Mouse (Mus musculus) G1E (cell line): Measurements from ENCODE around the gene Dock3. TPM values are rescaled to one million over a fixed set of nuclear protein-coding genes. Genes with fewer than 3 reads are reported as not detected.

Source experiments
- ATAC-seq: 2 replicates; pipeline ENCODE4 v1.8.0; 2016; ENCODE audit warnings: mild to moderate bottlenecking; ENCODE audit not compliant: insufficient number of reproducible peaks, poor library complexity, low FRiP score, severe bottlenecking; ENCODE audit errors: extremely low read depth
- DNase-seq: peaks from one replicate; pipeline ENCODE4 v3.0.0; 2012; ENCODE audit warnings: low spot score
- H3K27me3 ChIP-seq: 2 replicates; pipeline ENCODE4 v1.6.1; 2012; ENCODE audit warnings: mild to moderate bottlenecking, low read length, inconsistent platforms; ENCODE audit not compliant: insufficient read depth
- H3K36me3 ChIP-seq: replicated peaks from 2 replicates; pipeline ENCODE3; 2012; ENCODE audit warnings: mild to moderate bottlenecking, inconsistent platforms
- H3K4me1 ChIP-seq: 2 replicates; pipeline ENCODE4 v1.6.1; 2012; ENCODE audit warnings: low read depth, low read length, inconsistent platforms, mixed read lengths; ENCODE audit not compliant: insufficient read depth
- H3K4me3 ChIP-seq: 2 replicates; pipeline ENCODE4 v1.5.1; 2012; ENCODE audit warnings: low read depth, mild to moderate bottlenecking, inconsistent platforms, low read length, moderate library complexity, mixed read lengths
- H3K9me3 ChIP-seq: replicated peaks from 2 replicates; pipeline ENCODE4 v1.6.1; 2012; ENCODE audit warnings: inconsistent platforms
- CTCF ChIP-seq: IDR thresholded peaks from 2 replicates; pipeline ENCODE4 v1.5.1; 2012; ENCODE audit warnings: low read depth, low read length, inconsistent platforms, mixed read lengths
- GATA1 ChIP-seq: IDR thresholded peaks from 2 replicates; pipeline ENCODE4 v1.6.1; 2012; ENCODE audit warnings: borderline replicate concordance, low read length, inconsistent platforms, mixed read lengths
- GATA2 ChIP-seq: IDR thresholded peaks from 2 replicates; pipeline ENCODE4 v1.6.1; 2012; ENCODE audit warnings: low read depth, low read length, inconsistent platforms, borderline replicate concordance
- POLR2AphosphoS5 ChIP-seq: IDR thresholded peaks from 2 replicates; pipeline ENCODE4 v1.6.1; 2012; ENCODE audit warnings: low read depth, low read length, inconsistent platforms; ENCODE audit not compliant: insufficient replicate concordance
- TAL1 ChIP-seq: conservative IDR thresholded peaks from 2 replicates; pipeline ENCODE4 v1.6.1; 2012; ENCODE audit warnings: low read depth, low read length, inconsistent platforms, mixed read lengths
- polyA plus RNA-seq: library from polyadenylated mRNA; stranded (reverse); fragments of >175 nt; gene quantifications from 2 replicates; pipeline ENCODE4 v1.2.3, GENCODE M21; 2012
- total RNA-seq, 2 experiments: library from RNA; stranded (forward) in 1 of 2; stranded (reverse) in 1 of 2; fragments of 200-1000 nt in 1 of 2; fragments of >200 nt in 1 of 2; fragmentation: Nextera tagmentation in 1 of 2; gene quantifications; 2 replicates each; pipeline ENCODE4 v1.2.3; 2014 to 2017

The Dock3 gene
- total and polyA plus RNA-seq, 3 experiments, result 0.33 TPM; not detected in 2

DNA sequence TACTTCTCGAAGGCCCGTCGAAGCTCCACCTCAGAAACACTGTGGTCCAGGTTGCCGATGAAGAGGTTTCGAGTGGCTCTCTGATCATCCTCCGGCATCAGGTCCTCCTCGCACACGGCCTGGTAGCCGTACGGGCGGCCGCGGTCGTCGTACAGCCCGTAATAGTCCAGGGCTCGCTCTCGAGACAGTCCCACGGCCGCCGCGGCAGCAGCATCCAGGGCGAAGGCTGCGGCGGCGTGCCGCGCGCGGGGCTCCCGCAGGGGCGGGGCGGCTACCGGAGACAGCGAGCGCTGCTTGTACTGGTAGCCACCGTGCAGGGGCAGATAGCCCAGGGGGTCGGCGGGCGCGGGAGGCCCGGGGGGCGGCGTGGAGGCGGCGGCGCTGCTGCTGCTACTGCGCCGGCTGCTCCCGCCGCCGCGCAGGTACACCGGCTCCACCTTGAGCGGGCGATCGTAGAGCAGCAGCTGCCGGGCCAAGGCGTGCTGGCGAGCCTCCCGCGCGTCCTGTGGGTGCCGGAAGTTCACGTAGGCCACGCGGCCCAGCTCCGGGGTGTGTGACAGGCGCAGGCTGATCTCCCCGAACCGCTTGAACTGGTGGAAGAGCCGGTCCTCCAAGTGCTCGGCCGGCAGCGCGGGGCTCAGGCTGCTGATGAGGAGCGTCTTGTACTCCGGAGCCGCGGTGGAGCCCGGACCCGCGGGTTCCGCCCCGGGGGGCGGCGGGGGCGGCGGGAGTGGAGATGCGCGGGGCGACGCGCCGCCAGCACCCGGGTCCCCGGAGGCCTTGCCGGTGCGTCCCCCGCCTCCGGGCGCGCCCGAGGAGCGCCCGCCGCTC is 345.6 kb downstream of the Dock3 start:
- peaks cover 80% of the 10 kb centered on the region for H3K4me1 ChIP-seq
- no peak for ATAC-seq

DNA sequence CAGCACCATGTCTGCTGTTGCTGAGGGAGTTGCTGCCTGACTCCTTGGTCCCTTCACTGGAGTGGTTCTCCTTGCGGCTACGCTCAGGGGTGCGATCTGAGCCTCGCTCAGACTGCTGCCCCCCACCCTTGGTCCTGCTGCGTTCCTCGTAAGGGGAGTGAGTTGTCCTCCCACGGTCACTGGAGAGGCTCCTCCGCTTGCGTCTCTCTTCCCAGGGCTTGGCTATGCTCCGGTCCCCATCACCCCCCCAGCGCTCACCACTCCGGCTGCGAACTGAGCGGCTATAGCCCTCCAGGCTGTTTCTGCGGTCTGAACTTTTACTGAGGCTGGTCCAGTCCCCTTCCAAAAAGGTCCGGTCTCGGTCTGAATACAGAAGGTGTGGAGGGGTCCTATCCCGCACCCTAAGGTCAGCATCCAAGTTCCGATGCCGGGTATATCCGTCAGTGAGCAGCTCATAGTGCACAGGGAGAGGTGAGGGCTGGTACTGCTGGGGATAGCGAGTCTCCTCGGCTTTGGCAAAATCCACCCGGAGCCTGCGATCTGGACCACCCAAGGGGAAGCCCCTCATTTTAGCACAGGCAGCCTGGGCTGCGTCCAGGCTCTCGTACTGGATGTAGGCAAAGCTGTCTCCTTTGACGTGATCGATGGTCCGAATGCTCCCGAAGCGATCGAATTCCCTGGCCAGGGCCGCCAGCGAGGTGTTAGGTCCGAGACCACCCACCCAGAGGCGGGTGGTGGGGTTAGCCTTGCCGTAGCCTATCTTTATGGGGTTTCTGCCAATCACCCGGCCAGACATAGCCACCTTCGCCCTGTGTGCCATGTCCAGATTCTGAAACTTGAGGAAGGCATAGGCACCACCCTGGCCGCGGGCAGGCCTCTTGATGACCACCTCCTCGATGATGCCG is 346.5 kb downstream of the Dock3 start:
- TF ChIP-seq GATA1, result no peak
- no peak for TF ChIP-seq GATA2
- TF ChIP-seq CTCF, result no peak
- TF ChIP-seq TAL1, result no peak
- no peak for TF ChIP-seq POLR2AphosphoS5
- no peaks in the 10 kb centered on the region for H3K9me3 ChIP-seq
- DNase-seq, result no peak
- H3K36me3 ChIP-seq, result peaks cover 78% of the 10 kb centered on the region
- H3K27me3 ChIP-seq, result no peaks in the 10 kb centered on the region
- H3K4me1 ChIP-seq, result peaks cover 75% of the 10 kb centered on the region
- peak overlapping the region; percentile 79 for H3K4me3 ChIP-seq
- ATAC-seq, result no peak

More for the DNA sequence above, 345.6 kb downstream of the Dock3 start:
- H3K4me3 ChIP-seq, result peak overlapping the region; percentile 79
- peaks cover 79% of the 10 kb centered on the region for H3K36me3 ChIP-seq
- H3K9me3 ChIP-seq, result no peaks in the 10 kb centered on the region
- DNase-seq, result peak; percentile 63
- no peaks in the 10 kb centered on the region for H3K27me3 ChIP-seq
- no peak for TF ChIP-seq GATA1
- no peak for TF ChIP-seq CTCF
- TF ChIP-seq TAL1, result no peak
- TF ChIP-seq POLR2AphosphoS5, result no peak
- no peak for TF ChIP-seq GATA2

DNA sequence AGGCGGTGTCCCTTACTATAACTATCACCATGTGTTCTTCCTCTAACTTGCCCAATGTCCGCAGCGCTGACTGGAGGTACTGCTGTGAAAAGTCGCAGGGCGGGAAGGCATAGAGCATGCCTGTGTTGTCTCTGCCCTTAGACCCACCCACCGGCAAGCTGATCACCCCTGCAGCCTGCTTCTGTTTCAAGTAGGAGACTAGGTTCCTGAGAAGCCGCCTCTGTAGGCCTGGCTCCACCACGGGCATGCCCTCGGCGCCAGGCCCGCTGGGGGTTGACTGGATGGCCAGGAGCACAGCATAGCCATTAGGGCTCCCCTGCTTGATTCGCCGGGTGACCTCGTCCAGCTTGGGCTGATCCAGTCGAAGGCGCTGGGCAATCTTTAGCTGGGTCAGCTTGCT is 347.4 kb downstream of the Dock3 start:
- TF ChIP-seq POLR2AphosphoS5 (no peak), CTCF (no peak), GATA1 (no peak), GATA2 (no peak), TAL1 (no peak)
- DNase-seq, result peak; percentile 4
- Histone ChIP-seq H3K4me1 (peaks cover 65% of the 10 kb centered on the region), H3K27me3 (no peaks in the 10 kb centered on the region), H3K9me3 (no peaks in the 10 kb centered on the region), H3K4me3 (peak overlapping the region; percentile 79; the same call in 1 of the 2 replicates), H3K36me3 (peaks cover 78% of the 10 kb centered on the region)
- no peak for ATAC-seq

DNA sequence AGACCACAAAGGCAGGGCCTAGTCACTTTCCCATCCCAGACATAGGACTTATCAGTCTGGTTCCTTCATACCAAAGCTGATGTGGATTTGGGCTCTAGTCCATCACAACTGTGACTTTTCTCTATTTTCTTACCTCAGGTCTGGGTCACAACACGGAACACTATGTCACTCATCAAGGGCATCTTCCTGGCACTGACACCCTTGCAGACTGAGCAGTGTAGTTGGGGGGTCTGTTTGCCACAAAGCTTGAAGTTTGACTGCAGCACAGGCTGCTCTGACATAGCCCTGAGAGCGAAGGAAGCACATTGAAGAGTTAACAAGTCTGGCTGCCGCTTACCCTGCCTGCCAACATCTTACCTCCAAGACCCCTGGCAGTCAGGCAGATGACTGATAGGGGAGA is 348.6 kb downstream of the Dock3 start:
- no peak for TF ChIP-seq GATA1
- TF ChIP-seq TAL1, result no peak
- TF ChIP-seq POLR2AphosphoS5, result no peak
- TF ChIP-seq CTCF, result no peak
- no peak for TF ChIP-seq GATA2
- Histone ChIP-seq H3K9me3 (no peaks in the 10 kb centered on the region), H3K4me1 (peaks cover 54% of the 10 kb centered on the region), H3K27me3 (no peaks in the 10 kb centered on the region), H3K36me3 (peaks cover 78% of the 10 kb centered on the region), H3K4me3 (peak overlapping the region; percentile 1; the same call in 1 of the 2 replicates)
- DNase-seq (no peak), ATAC-seq (no peak)

DNA sequence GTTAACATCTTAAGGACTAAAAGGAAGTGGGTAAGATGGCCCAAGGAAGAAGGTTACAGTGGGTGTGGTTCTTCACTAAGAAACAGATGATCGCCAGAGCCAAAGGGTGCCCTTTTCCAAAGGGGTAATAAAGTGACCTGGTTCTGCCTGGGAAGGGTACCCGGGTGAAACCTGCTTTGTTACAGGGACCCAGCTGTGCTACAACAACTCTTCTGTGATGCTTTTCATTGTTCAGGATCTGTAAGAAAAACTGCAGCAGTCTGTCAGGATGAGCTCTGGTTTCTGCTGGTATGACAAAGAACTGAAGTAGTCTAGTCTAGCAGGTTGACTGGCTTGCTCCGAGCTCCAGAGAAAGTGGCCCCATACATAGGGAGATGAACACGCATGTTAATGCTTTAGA is 349.5 kb downstream of the Dock3 start:
- TF ChIP-seq POLR2AphosphoS5 (no peak), GATA1 (no peak), GATA2 (no peak), TAL1 (no peak), CTCF (no peak)
- Histone ChIP-seq H3K4me1 (peaks cover 54% of the 10 kb centered on the region), H3K4me3 (no peak overlapping the region), H3K36me3 (peaks cover 79% of the 10 kb centered on the region), H3K27me3 (no peaks in the 10 kb centered on the region), H3K9me3 (no peaks in the 10 kb centered on the region)
- DNase-seq (no peak), ATAC-seq (no peak)

DNA sequence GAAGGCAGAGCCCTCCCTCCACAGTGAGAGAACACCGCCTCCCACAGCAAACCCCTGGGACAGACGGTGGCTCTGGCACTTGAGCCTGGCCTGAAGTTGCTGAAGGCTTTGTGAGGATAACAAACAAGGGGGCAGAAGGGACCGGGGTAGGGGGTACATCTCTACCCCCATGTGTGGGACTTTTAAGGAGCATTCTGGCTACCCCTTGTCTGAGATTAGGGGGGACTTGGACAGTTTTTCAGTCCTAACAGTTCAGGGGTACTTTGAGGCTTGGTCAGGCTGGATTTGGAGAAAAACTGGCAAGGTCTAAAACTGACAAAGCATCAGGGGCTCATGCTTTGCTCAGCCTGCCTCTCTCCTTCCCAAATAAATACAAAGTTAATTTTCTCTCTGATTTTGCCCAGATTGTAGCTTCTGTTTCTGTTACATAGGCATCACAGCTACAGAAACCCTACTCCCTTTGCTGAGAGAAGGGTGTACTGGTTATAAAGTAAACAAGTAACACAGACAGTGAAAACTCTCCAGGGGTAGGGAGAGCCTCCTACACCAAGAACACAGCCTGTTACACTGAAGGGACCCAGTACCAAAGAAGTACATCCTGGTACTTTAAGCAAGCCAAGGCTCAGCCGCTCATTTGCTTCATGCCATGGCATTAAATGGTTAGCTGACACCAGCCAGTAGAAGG is 350.5 kb downstream of the Dock3 start:
- peaks cover 56% of the 10 kb centered on the region for H3K4me1 ChIP-seq
- TF ChIP-seq GATA1 (no peak), CTCF (no peak), GATA2 (no peak), TAL1 (no peak), POLR2AphosphoS5 (no peak)

More for the DNA sequence above, 350.5 kb downstream of the Dock3 start:
- H3K27me3 ChIP-seq, result no peaks in the 10 kb centered on the region
- no peaks in the 10 kb centered on the region for H3K9me3 ChIP-seq
- ATAC-seq (no peak), DNase-seq (no peak)
- H3K4me3 ChIP-seq, result no peak overlapping the region
- peaks cover 88% of the 10 kb centered on the region for H3K36me3 ChIP-seq
